Mouse (Mus musculus) lung, postnatal 0 days (tissue): Measurements from ENCODE around the gene Pcsk5. TPM values are rescaled to one million over a fixed set of nuclear protein-coding genes. Genes with fewer than 3 reads are reported as not detected.

ENCODE experiments used
- ATAC-seq: fragments of 200-750 bp; cut with Nextera tagmentation; 2 replicates; pipeline ENCODE4 v1.8.0; 2017; ENCODE audit warnings: moderate library complexity
- DNase-seq: peaks from one replicate; pipeline ENCODE4 v3.0.0-alpha.2; 2016; ENCODE audit warnings: low spot score
- H3K27ac ChIP-seq: fragments of 300-500 bp; sonication (generic); 2 replicates; pipeline ENCODE4 v1.5.1; 2014; ENCODE audit warnings: antibody characterized with exemption, mild to moderate bottlenecking, low read length, mixed read lengths
- H3K27me3 ChIP-seq: fragments of 300-500 bp; sonication (generic); replicated peaks from 2 replicates; pipeline ENCODE4 v1.6.1; 2014; ENCODE audit warnings: low read length, mixed read lengths; ENCODE audit not compliant: insufficient read depth
- H3K36me3 ChIP-seq: fragments of 300-500 bp; sonication (generic); 2 replicates; pipeline ENCODE4 v1.6.1; 2014; ENCODE audit warnings: low read length, mixed read lengths; ENCODE audit not compliant: insufficient read depth
- H3K4me1 ChIP-seq: fragments of 300-500 bp; sonication (generic); 2 replicates; pipeline ENCODE4 v1.6.1; 2014; ENCODE audit warnings: antibody characterized with exemption, low read depth, low read length, mixed read lengths; ENCODE audit not compliant: insufficient read depth
- H3K4me2 ChIP-seq: fragments of 300-500 bp; sonication (generic); replicated peaks from 2 replicates; pipeline ENCODE4 v1.6.1; 2014; ENCODE audit warnings: low read depth, mild to moderate bottlenecking, low read length, moderate library complexity, mixed read lengths
- H3K4me3 ChIP-seq: fragments of 300-500 bp; sonication (generic); 2 replicates; pipeline ENCODE4 v1.5.1; 2014; ENCODE audit warnings: low read depth, low read length
- H3K9ac ChIP-seq: fragments of 300-500 bp; sonication (generic); replicated peaks from 2 replicates; pipeline ENCODE4 v1.6.1; 2014; ENCODE audit warnings: low read depth, mild to moderate bottlenecking
- H3K9me3 ChIP-seq: fragments of 300-500 bp; sonication (generic); 2 replicates; pipeline ENCODE4 v1.6.1; 2016; ENCODE audit warnings: low read length, mixed read lengths
- CTCF ChIP-seq: IDR thresholded peaks from 2 replicates; pipeline ENCODE4 v1.5.1; 2016; ENCODE audit warnings: antibody characterized with exemption, mild to moderate bottlenecking
- EP300 ChIP-seq: IDR thresholded peaks from 2 replicates; pipeline ENCODE4 v1.6.1; 2016; ENCODE audit warnings: antibody characterized with exemption, mild to moderate bottlenecking, control low read depth
- WGBS: fragments of 180-500 bp; shearing (Covaris S2); extraction: QIAGEN DNeasy Blood & Tissue Kit; methylation state at CpG from one replicate; pipeline ENCODE4 v1.1.7; 2014; 5-methylcytosine and 5-hydroxymethylcytosine counted together
- polyA plus RNA-seq: library from polyadenylated mRNA; unstranded; fragments of >200 nt; fragmentation: Nextera tagmentation; extraction: Ambion mirVana; gene quantifications from 2 replicates; pipeline ENCODE4 v1.2.1, GENCODE M21; 2015

The Pcsk5 gene
- polyA plus RNA-seq, 1 experiment from 2014 or later: 26.3 TPM

GRCm38 (mm10) chr19:17799419-17800185 lies 37.8 kb downstream of the Pcsk5 start:
- 82% methylated on average over 4 of the region's 4 CpGs for WGBS
- no peak for TF ChIP-seq CTCF
- no peak for TF ChIP-seq EP300
- Histone ChIP-seq H3K4me2 (no peak overlapping the region), H3K9me3 (no peaks in the 10 kb centered on the region), H3K4me3 (no peak overlapping the region), H3K27ac (no peak overlapping the region), H3K9ac (no peak overlapping the region), H3K27me3 (no peaks in the 10 kb centered on the region), H3K4me1 (no peaks in the 10 kb centered on the region), H3K36me3 (no peaks in the 10 kb centered on the region)
- DNase-seq (no peak), ATAC-seq (no peak)

- H3K9ac ChIP-seq: no peak overlapping the region
- DNase-seq (no peak), ATAC-seq (no peak)
- H3K4me3 ChIP-seq: no peak overlapping the region
- H3K36me3 ChIP-seq: no peaks in the 10 kb centered on the region
- H3K4me2 ChIP-seq: no peak overlapping the region
- H3K4me1 ChIP-seq: no peaks in the 10 kb centered on the region
- no peak for TF ChIP-seq CTCF
- TF ChIP-seq EP300: no peak
- WGBS: 85% methylated on average over 4 of the region's 4 CpGs
- no peaks in the 10 kb centered on the region for H3K9me3 ChIP-seq
- no peaks in the 10 kb centered on the region for H3K27me3 ChIP-seq
- no peak overlapping the region for H3K27ac ChIP-seq
These were observed 44.0 kb downstream of the Pcsk5 start for GRCm38 (mm10) chr19:17793457-17793856.

- WGBS: 64% methylated on average over 5 of the region's 5 CpGs
These were observed 45.9 kb downstream of the Pcsk5 start for GRCm38 (mm10) chr19:17791485-17792052.

GRCm38 (mm10) chr19:17788617-17789317 lies 48.7 kb downstream of the Pcsk5 start:
- ATAC-seq (peak; percentile 55), DNase-seq (peak; percentile 26)
- H3K9ac ChIP-seq: no peak overlapping the region
- no peak overlapping the region for H3K27ac ChIP-seq
- no peaks in the 10 kb centered on the region for H3K27me3 ChIP-seq
- TF ChIP-seq CTCF (no peak), EP300 (no peak)
- no peak overlapping the region for H3K4me3 ChIP-seq
- H3K4me2 ChIP-seq: no peak overlapping the region
- no peaks in the 10 kb centered on the region for H3K9me3 ChIP-seq
- H3K36me3 ChIP-seq: no peaks in the 10 kb centered on the region
- 52% methylated on average over 10 of the region's 10 CpGs for WGBS
- no peaks in the 10 kb centered on the region for H3K4me1 ChIP-seq

More at GRCm38 (mm10) chr19:17791485-17792052, 45.9 kb downstream of the Pcsk5 start:
- TF ChIP-seq EP300 (peak; percentile 53), CTCF (no peak)
- H3K4me3 ChIP-seq: no peak overlapping the region
- H3K27ac ChIP-seq: no peak overlapping the region
- H3K9me3 ChIP-seq: no peaks in the 10 kb centered on the region
- no peak overlapping the region for H3K4me2 ChIP-seq
- H3K36me3 ChIP-seq: no peaks in the 10 kb centered on the region
- ATAC-seq (no peak), DNase-seq (peak; percentile 51)
- no peaks in the 10 kb centered on the region for H3K4me1 ChIP-seq
- no peaks in the 10 kb centered on the region for H3K27me3 ChIP-seq
- no peak overlapping the region for H3K9ac ChIP-seq

- no peak for ATAC-seq
- H3K36me3 ChIP-seq: no peaks in the 10 kb centered on the region
- no peak overlapping the region for H3K27ac ChIP-seq
- DNase-seq: no peak
- no peaks in the 10 kb centered on the region for H3K9me3 ChIP-seq
- H3K9ac ChIP-seq: no peak overlapping the region
- TF ChIP-seq EP300: no peak
- no peak for TF ChIP-seq CTCF
- WGBS: 64% methylated on average over 3 of the region's 3 CpGs
- H3K4me1 ChIP-seq: no peaks in the 10 kb centered on the region
- no peak overlapping the region for H3K4me3 ChIP-seq
- no peak overlapping the region for H3K4me2 ChIP-seq
- H3K27me3 ChIP-seq: no peaks in the 10 kb centered on the region
These were observed 50.7 kb downstream of the Pcsk5 start for GRCm38 (mm10) chr19:17786744-17787143.

- Histone ChIP-seq H3K27ac (no peak overlapping the region), H3K4me2 (no peak overlapping the region), H3K9ac (no peak overlapping the region), H3K27me3 (no peaks in the 10 kb centered on the region), H3K4me3 (no peak overlapping the region), H3K36me3 (no peaks in the 10 kb centered on the region), H3K4me1 (no peaks in the 10 kb centered on the region), H3K9me3 (no peaks in the 10 kb centered on the region)
- 77% methylated on average over 2 of the region's 2 CpGs for WGBS
- DNase-seq: no peak
- no peak for TF ChIP-seq CTCF
- TF ChIP-seq EP300: no peak
- ATAC-seq: no peak
These were observed 52.8 kb downstream of the Pcsk5 start for GRCm38 (mm10) chr19:17784401-17785192.
